Mouse (Mus musculus) kidney, adult 2 months (tissue): ENCODE data around the gene Parp12.

Experiments
- CTCF ChIP-seq: fragments of 200-500 bp; conservative IDR thresholded peaks from 2 replicates; pipeline ENCODE4 v1.5.1; 2011; ENCODE audit warnings: low read depth, mild to moderate bottlenecking, control low read depth, low read length, moderate library complexity, mixed read lengths; ENCODE audit not compliant: insufficient read depth, insufficient read length
- POLR2A ChIP-seq: fragments of 200-500 bp; IDR thresholded peaks from one replicate; pipeline ENCODE4 v1.6.1; 2011; ENCODE audit warnings: low read depth, low read length, control low read depth

GRCm38 (mm10) chr6:39113141-39113540, 5.0 kb downstream of the Parp12 start:
- TF ChIP-seq POLR2A (no peak), CTCF (no peak)
